Mouse (Mus musculus) lung, postnatal 4 days (tissue): ENCODE results near the gene Tifab.

ENCODE experiments used
- DNase-seq, 2 experiments: peaks; one replicate each; pipeline ENCODE4 v3.0.0; 2021

Gene Tifab

DNA sequence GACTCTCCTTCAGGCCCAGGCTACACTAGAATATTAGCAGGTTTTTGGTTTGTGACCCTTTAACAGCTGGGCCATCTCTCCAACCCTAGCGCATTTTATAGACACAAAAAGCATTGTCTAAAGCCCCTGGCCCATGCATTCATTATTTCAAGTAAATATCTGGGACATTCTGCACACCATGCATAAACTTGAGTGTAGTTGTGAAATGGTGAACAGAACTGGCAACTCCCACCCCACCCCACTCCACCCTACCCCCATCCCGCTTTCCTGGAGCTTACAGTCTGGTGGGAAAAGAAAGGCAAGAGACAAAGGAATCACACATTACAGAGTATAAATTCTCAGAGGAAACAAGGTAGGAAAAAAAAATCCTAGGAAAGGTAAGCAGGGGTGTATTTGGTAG lies 42.5 kb downstream of the Tifab start, which contains the start of gene H2afy:
Gene H2afy, minus strand, starts transcription at position 162 of the 400 bp plus-strand sequence.
- no peak for DNase-seq

DNA sequence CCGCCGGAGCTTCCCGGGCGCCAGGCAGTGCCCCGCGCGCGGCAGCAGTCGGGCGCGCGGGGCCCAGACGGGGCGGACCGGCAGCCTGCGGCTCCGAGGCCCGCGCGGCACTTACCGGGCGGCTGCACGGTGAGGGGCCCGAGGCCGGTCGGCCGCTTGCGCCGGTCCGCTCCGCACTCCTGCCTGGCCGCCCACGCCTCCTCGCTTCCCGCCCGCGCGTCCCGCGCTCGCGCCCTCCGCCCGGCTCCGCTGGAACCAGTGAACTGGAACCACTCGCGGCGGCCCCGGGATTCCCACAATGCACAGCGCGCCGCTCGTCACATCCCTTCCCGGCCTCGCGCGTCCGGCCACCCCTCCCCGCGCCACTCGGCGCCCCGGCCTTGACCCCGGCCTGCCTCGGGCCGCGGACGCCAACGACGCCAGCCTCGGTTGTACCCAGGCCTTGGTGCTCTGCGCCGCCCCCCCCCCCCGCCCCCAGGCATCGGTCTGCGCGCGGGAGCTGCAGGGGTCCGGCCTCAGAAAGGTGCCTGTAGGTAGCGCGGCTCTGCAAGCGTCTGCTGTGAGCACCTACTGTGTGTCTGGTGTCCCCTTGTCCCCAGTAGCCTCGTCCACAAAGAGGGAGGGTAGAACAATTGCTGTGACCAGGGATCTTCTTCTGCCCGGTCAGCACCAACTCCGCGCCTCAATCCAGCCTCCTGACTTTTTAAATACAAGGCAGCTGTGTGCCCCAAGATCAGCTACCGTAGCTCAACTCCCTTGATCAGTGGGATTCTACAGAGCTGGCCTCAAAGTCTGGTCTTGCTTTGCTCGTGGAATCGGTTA lies 43.2 kb downstream of the Tifab start:
- peak; percentile 93 to 94 for DNase-seq

DNA sequence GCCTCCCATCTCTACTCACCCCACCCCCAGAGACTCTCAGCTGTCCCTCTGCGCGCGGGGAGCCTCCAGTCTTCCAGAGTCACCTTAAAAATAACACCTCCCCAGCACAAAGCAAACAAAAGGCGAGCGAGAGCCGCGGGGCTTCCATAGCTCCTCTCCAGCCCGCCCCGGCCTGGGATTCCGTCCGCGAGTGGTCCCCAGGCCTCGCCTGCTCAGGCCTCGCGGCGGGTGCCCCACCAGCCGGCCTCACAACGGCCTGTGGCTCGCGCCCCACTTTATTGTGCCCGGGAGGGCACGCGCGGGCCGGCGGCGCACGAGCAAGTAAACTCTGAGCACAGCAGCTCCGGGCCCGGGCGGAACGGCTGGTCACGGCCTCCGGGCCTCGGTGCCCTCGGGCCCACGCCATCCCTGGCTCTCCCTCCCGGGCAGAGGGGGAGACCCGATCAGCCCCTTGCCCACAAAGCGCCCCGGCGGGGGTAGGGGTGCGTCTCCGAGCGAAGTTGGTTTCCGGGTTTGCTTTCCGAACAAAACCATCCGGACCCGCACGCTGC lies 44.0 kb downstream of the Tifab start:
- DNase-seq: peak; percentile 57 to 61

DNA sequence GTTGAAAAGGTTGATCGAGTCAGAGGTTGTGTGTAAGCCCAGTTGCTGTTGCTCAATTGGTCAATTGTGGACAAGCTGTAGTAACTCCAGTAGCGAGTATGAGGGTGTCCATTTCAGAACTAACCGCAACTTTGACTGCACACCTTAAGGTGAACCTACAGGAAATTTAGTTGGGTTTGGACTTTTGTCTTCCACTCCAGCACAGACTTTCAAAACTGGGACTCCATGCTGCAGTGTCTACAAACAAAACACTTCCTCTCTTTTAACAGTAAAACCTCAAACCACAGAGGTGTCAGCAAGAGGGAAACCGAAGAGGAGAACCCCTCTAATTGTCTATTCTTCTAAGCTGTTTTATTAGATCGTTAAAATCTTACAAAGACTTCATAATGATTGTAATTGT lies 44.7 kb downstream of the Tifab start:
- no peak for DNase-seq

DNA sequence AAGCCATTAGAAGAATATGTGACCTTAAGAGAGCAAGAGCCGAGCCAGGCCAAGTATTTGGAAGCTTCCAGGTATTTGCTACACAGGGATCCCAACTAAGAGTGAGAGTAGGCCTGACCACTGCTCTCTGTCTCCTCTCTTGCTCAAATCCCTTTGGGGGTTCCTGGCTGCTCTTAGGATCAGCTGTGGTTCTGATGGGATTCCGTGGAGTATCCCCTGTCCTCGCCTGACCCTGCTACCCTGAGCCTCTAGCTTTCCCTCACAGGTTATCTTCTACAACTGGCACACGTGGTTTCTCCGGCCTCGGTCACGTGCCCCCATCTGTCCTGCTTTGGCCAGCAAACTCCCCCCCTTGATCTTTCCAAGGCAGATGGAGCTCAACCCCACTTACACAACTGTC lies 45.7 kb downstream of the Tifab start:
- no peak for DNase-seq

DNA sequence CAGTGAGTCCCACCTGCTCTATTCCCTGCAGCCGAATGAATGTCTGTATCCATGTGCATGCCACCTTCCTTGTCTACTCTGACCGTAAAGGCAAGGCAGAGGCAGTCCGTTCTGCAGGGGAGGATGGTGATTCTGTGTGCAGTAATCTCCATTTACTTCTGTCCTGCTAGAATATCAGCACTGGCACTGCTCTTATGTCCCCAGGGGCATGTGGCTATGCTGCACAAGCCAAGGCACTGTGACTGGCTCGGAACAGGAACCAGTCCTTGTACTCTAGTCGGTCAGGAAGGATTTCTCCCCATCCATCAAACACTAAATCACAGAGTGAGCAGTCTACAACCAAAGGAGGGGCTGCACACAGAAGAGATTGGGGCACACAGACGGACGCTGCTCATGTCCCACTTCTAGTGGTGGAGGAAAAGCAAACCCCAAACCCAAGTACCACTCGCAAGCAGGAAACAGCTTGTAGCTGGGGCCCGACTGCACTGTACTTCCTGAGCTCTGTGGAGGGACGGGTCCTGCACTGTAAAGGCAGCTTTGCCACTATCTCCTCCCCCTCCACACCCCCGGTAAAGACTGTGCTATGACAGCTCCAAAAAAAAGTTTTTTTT lies 46.3 kb downstream of the Tifab start:
- DNase-seq: no peak

DNA sequence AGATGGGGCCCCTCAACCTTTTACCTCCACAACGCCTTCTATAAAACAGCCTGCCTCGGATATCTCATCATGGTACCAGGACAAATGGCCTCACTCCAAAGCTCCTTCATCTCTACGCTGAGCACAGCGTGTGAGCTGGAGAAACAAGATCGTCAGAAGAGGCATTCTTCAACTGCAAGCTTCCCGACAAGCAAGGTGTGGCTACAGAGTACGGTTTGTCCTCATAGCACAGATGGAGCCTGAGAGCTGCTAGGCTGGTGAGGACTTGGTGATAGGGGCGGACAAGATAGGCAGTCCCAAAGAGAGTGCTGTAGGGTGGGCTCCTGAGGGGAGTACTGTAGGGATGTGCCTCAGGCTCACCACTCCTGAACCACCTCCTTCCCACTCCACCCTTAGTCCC lies 48.1 kb downstream of the Tifab start:
- DNase-seq: no peak

DNA sequence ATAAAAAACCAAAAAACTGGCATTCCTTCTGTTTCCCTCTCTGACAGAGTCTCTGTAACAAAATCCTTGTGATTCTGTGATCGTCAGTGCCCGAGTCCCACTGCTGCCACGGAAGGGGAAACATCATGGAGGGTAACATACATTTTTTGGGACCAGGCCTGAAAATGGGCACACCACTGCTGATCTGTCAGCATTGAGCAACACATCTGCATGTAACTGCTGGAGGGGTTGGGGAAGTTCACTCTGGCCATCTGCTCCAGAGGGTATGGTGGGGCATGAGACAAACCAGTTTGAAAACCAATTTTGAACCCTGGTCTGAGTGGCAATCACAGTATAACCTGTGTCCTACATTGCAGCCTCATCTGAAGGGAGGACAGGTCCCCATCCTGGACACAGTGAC lies 49.1 kb downstream of the Tifab start:
- no peak for DNase-seq

DNA sequence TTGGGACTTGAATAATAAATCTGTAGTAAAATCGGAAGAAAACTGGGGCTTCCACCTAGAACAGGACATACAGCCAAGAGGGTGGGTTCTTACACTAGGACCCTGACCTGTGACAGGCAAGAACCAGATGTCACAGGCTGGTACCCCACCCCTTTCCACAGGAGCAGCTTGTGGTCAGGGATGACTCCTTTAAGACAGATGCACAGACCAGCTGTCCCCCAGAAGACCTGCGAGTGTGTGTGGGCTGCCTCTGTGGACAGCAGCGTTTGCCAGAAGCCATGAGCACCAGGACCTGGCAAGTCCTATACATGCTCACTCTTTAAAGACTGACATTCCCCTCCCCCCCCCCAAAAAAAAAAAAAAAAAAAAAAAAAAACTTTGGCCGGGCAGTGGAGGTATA lies 49.7 kb downstream of the Tifab start:
- DNase-seq: no peak

DNA sequence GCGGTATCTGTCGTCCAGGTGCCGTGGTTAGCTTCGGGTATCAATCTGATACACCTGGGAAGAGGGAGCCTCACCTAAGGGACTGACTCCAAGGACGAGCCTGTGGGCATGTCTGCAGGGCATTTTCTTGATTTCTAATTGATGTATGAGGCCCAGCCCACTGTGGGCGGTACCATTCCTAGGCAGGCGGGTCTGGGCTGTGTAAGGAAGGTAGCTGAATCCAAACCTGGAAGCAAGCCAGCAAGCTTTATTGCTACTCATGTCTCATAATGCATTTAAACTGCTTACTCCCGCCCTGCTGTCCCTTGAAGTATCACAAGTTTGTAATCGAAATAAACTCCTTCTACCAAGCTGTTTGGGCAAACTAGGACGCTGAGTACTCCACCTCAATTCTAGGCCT lies 53.1 kb downstream of the Tifab start:
- no peak for DNase-seq
